7 mouse cellular contexts compared by ENCODE assay signal in genomic region chr13:72629806-72630205, GRCm38 (mm10). TPM values are rescaled to one million over a fixed set of nuclear protein-coding genes. Genes with fewer than 3 reads are reported as not detected.
DNase-seq lines count a peak whose midpoint lies in the region; ATAC-seq and TF ChIP-seq lines count a peak whose summit lies in the region.

No protein-coding gene starts in this region.

- H3K27me3 ChIP-seq in lung, postnatal 0 days (replicated peaks; ENCODE audit: insufficient read depth, low read length) = peaks cover 29% of the 10 kb centered on the region; the same call in 1 of the 2 replicates
- H3K27me3 ChIP-seq in forebrain, embryonic 13.5 days = peaks cover 98% of the 10 kb centered on the region
- peaks cover 91% of the 10 kb centered on the region for H3K27me3 ChIP-seq in limb, embryonic 15.5 days

- DNase-seq in lung, postnatal 0 days (ENCODE audit: low spot score) = no peak
- no peak for DNase-seq in lung, postnatal 10 days
- DNase-seq in spleen, adult 18-20 months = no peak
- DNase-seq in layer of hippocampus, postnatal 36 days = no peak
- DNase-seq in frontal cortex, postnatal 36 days (ENCODE audit: low spot score in 2 of 2) = no peak

- TF ChIP-seq EP300 in lung, postnatal 0 days (IDR thresholded peaks at IDR 0.05) = no peak

- WGBS in lung, postnatal 0 days = 4% methylated on average over 13 of the region's 13 CpGs
- WGBS in forebrain, embryonic 13.5 days = under 1% methylated on average over 13 of the region's 13 CpGs
- WGBS in limb, embryonic 15.5 days = 4% methylated on average over 13 of the region's 13 CpGs

- 0 out of 2 replicates have a peak overlapping the region, but pooled peaks have one; percentile 47 for H3K27ac ChIP-seq in lung, postnatal 0 days (ENCODE audit: low read length)
- H3K27ac ChIP-seq in forebrain, embryonic 13.5 days = no peak overlapping the region
- no peak overlapping the region for H3K27ac ChIP-seq in limb, embryonic 15.5 days

- no peak for ATAC-seq in lung, postnatal 0 days
- no peak for ATAC-seq in forebrain, embryonic 13.5 days
- ATAC-seq in limb, embryonic 15.5 days (ENCODE audit: insufficient number of reproducible peaks, low FRiP score, low TSS enrichment, low read depth) = no peak

- no peaks in the 10 kb centered on the region for H3K36me3 ChIP-seq in lung, postnatal 0 days (ENCODE audit: insufficient read depth, low read length)
- no peaks in the 10 kb centered on the region for H3K36me3 ChIP-seq in forebrain, embryonic 13.5 days (ENCODE audit: poor library complexity, severe bottlenecking)
- no peaks in the 10 kb centered on the region for H3K36me3 ChIP-seq in limb, embryonic 15.5 days

- no peaks in the 10 kb centered on the region for H3K9me3 ChIP-seq in lung, postnatal 0 days (ENCODE audit: low read length)
- H3K9me3 ChIP-seq in forebrain, embryonic 13.5 days (replicated peaks) = no peaks in the 10 kb centered on the region
- no peaks in the 10 kb centered on the region for H3K9me3 ChIP-seq in limb, embryonic 15.5 days

- peak overlapping the region; percentile 51 for H3K9ac ChIP-seq in lung, postnatal 0 days (replicated peaks; ENCODE audit: low read depth)
- no peak overlapping the region for H3K9ac ChIP-seq in forebrain, embryonic 13.5 days
- no peak overlapping the region for H3K9ac ChIP-seq in limb, embryonic 15.5 days

- no peak for TF ChIP-seq CTCF in lung, postnatal 0 days (IDR thresholded peaks at IDR 0.05)

- H3K4me1 ChIP-seq in lung, postnatal 0 days (ENCODE audit: insufficient read depth, low read depth, low read length) = no peaks in the 10 kb centered on the region
- H3K4me1 ChIP-seq in forebrain, embryonic 13.5 days = peaks cover 31% of the 10 kb centered on the region
- H3K4me1 ChIP-seq in limb, embryonic 15.5 days = peaks cover 34% of the 10 kb centered on the region

- H3K4me3 ChIP-seq in lung, postnatal 0 days (ENCODE audit: low read depth, low read length) = peak overlapping the region; percentile 56
- peak overlapping the region; percentile 50; the same call in 1 of the 2 replicates for H3K4me3 ChIP-seq in forebrain, embryonic 13.5 days
- H3K4me3 ChIP-seq in limb, embryonic 15.5 days = peak overlapping the region; percentile 67

- H3K4me2 ChIP-seq in lung, postnatal 0 days (replicated peaks; ENCODE audit: low read depth, low read length) = peak overlapping the region; percentile 64
- H3K4me2 ChIP-seq in forebrain, embryonic 13.5 days = peak overlapping the region; percentile 87
- H3K4me2 ChIP-seq in limb, embryonic 15.5 days = peak overlapping the region; percentile 92; the same call in 1 of the 2 replicates

RNA-seq across cellular contexts. Expression of gene Irx2, which starts 1.2 kb away (rescaled TPM):
- 36.2 and 40.0 TPM in 2 replicates for polyA plus RNA-seq in lung, postnatal 0 days (2015; fragmentation: Nextera tagmentation; extraction: Ambion mirVana)
- 1.2 and 2.9 TPM in 2 replicates for polyA plus RNA-seq in forebrain, embryonic 13.5 days (2015; fragmentation: Nextera tagmentation; extraction: Ambion mirVana)
- 27.7 and 32.9 TPM in 2 replicates for polyA plus RNA-seq in limb, embryonic 15.5 days (2015; fragmentation: Nextera tagmentation; extraction: Ambion mirVana)
- not detected for total RNA-seq in layer of hippocampus, postnatal 36 days (2021)
